Mouse (Mus musculus): ENCODE data around the gene Ccdc93.

GRCm38 (mm10) chr1:121390003-121390402 is 40.8 kb upstream of the Ccdc93 start:
- TF ChIP-seq CTCF (conservative IDR thresholded peaks at IDR 0.05; ENCODE audit: insufficient read depth, insufficient read length, low read depth, low read length) (no peak), POLR2A (IDR thresholded peaks at IDR 0.05; ENCODE audit: low read depth, low read length) (no peak)

All from kidney, adult 2 months (tissue).